Comparison of ENCODE assay signal across 9 mouse cellular contexts in genomic region chr13:93192646-93193026, GRCm38 (mm10). TPM values are rescaled to one million over a fixed set of nuclear protein-coding genes. Genes with fewer than 3 reads are reported as not detected.
A peak's percentile ranks its signal among the peaks of the same experiment; 100 is the strongest.
DNase-seq lines count a peak whose midpoint lies in the region; ATAC-seq and TF ChIP-seq lines count a peak whose summit lies in the region.
"Had no signal": no experiment of that assay in that cellular context is flagged by ENCODE, and none has a peak within 500 bp of the region (broad histone marks: within the 10 kb centered on the region; RNA-seq: fewer than 3 reads in every experiment).

No protein-coding gene starts in this region.

- peak overlapping the region; percentile 97 for H3K27ac ChIP-seq in heart, embryonic 11.5 days (ENCODE audit: low read depth, low read length)
- peak overlapping the region; percentile 91 for H3K27ac ChIP-seq in forebrain, embryonic 16.5 days (ENCODE audit: low read length)
- peak overlapping the region; percentile 57 for H3K27ac ChIP-seq in liver, embryonic 16.5 days (ENCODE audit: low read length)

- no peak for TF ChIP-seq CTCF in E14TG2a.4 (conservative IDR thresholded peaks at IDR 0.05; ENCODE audit: low read length)

- 0 out of 2 replicates have a peak, but pooled peaks have one; percentile 10 for ATAC-seq in heart, embryonic 11.5 days (replicated peaks; ENCODE audit: insufficient number of reproducible peaks, low FRiP score, low TSS enrichment)
- no peak; the same call in 1 of the 2 replicates for ATAC-seq in forebrain, embryonic 16.5 days
- ATAC-seq in liver, embryonic 16.5 days (ENCODE audit: low read depth) = no peak
- ATAC-seq in frontal cortex, adult (ENCODE audit: low TSS enrichment) = no peak

- peaks cover 5% of the 10 kb centered on the region for H3K4me1 ChIP-seq in heart, embryonic 11.5 days (ENCODE audit: control insufficient read depth, insufficient read depth, low read length)
- H3K4me1 ChIP-seq in E14TG2a.4 (replicated peaks; ENCODE audit: low read depth, low read length) = peaks cover 32% of the 10 kb centered on the region
- peaks cover 16% of the 10 kb centered on the region for H3K4me1 ChIP-seq in forebrain, embryonic 16.5 days (replicated peaks; ENCODE audit: control insufficient read depth, insufficient read depth, low read length)
- peaks cover 4% of the 10 kb centered on the region; the same call in 1 of the 2 replicates for H3K4me1 ChIP-seq in liver, embryonic 16.5 days (ENCODE audit: control insufficient read depth, low read depth, low read length)

- H3K4me3 ChIP-seq in heart, embryonic 11.5 days (ENCODE audit: low read depth, low read length) = peak overlapping the region; percentile 98
- H3K4me3 ChIP-seq in E14TG2a.4 (replicated peaks; ENCODE audit: low read length) = peak overlapping the region; percentile 93
- peak overlapping the region; percentile 98 for H3K4me3 ChIP-seq in forebrain, embryonic 16.5 days (replicated peaks; ENCODE audit: low read length)
- peak overlapping the region; percentile 82 for H3K4me3 ChIP-seq in liver, embryonic 16.5 days (ENCODE audit: low read depth, low read length)

- intact Hi-C loops in heart, postnatal 36 days (cut with DNase I) = loop anchor here (2.0 to 10.0 kb wide), 4 partner anchors 50 to 662 kb away; partner anchors contain the start of gene Zfyve16

- no peak for DNase-seq in heart, postnatal 36 days
- DNase-seq in frontal cortex, adult 2 months (ENCODE audit: extremely low spot score in 1 of 2, low spot score in 1 of 2) = no peak
- no peak for DNase-seq in right cerebral cortex, postnatal 25 days

- no peaks in the 10 kb centered on the region for H3K36me3 ChIP-seq in heart, embryonic 11.5 days (ENCODE audit: control insufficient read depth, insufficient read depth, low read length)
- no peaks in the 10 kb centered on the region for H3K36me3 ChIP-seq in E14TG2a.4 (ENCODE audit: insufficient read depth, low read length)
- no peaks in the 10 kb centered on the region for H3K36me3 ChIP-seq in forebrain, embryonic 16.5 days (ENCODE audit: control insufficient read depth, insufficient read depth)
- no peaks in the 10 kb centered on the region for H3K36me3 ChIP-seq in liver, embryonic 16.5 days (ENCODE audit: control insufficient read depth, insufficient read depth)

- no peaks in the 10 kb centered on the region for H3K9me3 ChIP-seq in heart, embryonic 11.5 days (replicated peaks; ENCODE audit: control insufficient read depth, low read length)
- no peaks in the 10 kb centered on the region for H3K9me3 ChIP-seq in E14TG2a.4 (ENCODE audit: low read length)
- no peaks in the 10 kb centered on the region for H3K9me3 ChIP-seq in forebrain, embryonic 16.5 days (ENCODE audit: control insufficient read depth, low read length)
- no peaks in the 10 kb centered on the region for H3K9me3 ChIP-seq in liver, embryonic 16.5 days (replicated peaks; ENCODE audit: control insufficient read depth, low read length)

- peak overlapping the region; percentile 87 for H3K4me2 ChIP-seq in heart, embryonic 11.5 days
- peak overlapping the region; percentile 84 for H3K4me2 ChIP-seq in forebrain, embryonic 16.5 days (ENCODE audit: low read length)
- H3K4me2 ChIP-seq in liver, embryonic 16.5 days (ENCODE audit: low read depth, low read length) = peak overlapping the region; percentile 66

- 71% methylated on average over 5 of the region's 5 CpGs for WGBS in heart, embryonic 11.5 days (ENCODE audit: insufficient replicate concordance)
- WGBS in forebrain, embryonic 16.5 days = 53% methylated on average over 5 of the region's 5 CpGs
- 52% methylated on average over 5 of the region's 5 CpGs for WGBS in liver, embryonic 16.5 days (ENCODE audit: insufficient replicate concordance)

- peak overlapping the region; percentile 99 for H3K9ac ChIP-seq in heart, embryonic 11.5 days (ENCODE audit: low read depth, low read length)
- H3K9ac ChIP-seq in forebrain, embryonic 16.5 days (replicated peaks; ENCODE audit: low read depth, low read length) = peak overlapping the region; percentile 82
- peak overlapping the region; percentile 57 for H3K9ac ChIP-seq in liver, embryonic 16.5 days (ENCODE audit: low read depth, low read length)

- H3K27me3 ChIP-seq in heart, embryonic 11.5 days (ENCODE audit: control insufficient read depth, insufficient read depth, low read length) = no peaks in the 10 kb centered on the region
- no peaks in the 10 kb centered on the region for H3K27me3 ChIP-seq in E14TG2a.4 (ENCODE audit: insufficient read depth, low read length)
- H3K27me3 ChIP-seq in forebrain, embryonic 16.5 days (replicated peaks; ENCODE audit: control insufficient read depth, insufficient read depth, low read length) = no peaks in the 10 kb centered on the region
- no peaks in the 10 kb centered on the region for H3K27me3 ChIP-seq in liver, embryonic 16.5 days (ENCODE audit: control insufficient read depth, insufficient read depth, low read depth, low read length)

RNA-seq across cellular contexts. Expression of gene Tent2, which starts 0.5 kb away (rescaled TPM):
- 56.3 and 59.3 TPM in 2 replicates for polyA plus RNA-seq in heart, embryonic 11.5 days (2014; fragmentation: Nextera tagmentation; extraction: Ambion mirVana)
- 10 to 100 TPM; 15.3 to 15.5 TPM for total RNA-seq in heart, postnatal 36 days (2021)
- polyA plus RNA-seq in forebrain, embryonic 16.5 days (2015; fragmentation: Nextera tagmentation; extraction: Ambion mirVana) = 47.2 and 49.7 TPM in 2 replicates
- 30.3 and 30.8 TPM in 2 replicates for polyA plus RNA-seq in liver, embryonic 16.5 days (2015; fragmentation: Nextera tagmentation; extraction: Ambion mirVana)
- 32.7 and 34.5 TPM in 2 replicates for polyA plus RNA-seq in frontal cortex, adult 2 months (2012; rRNA removed)

RNA-seq across cellular contexts. Expression of gene Cmya5, which starts 48.1 kb away (rescaled TPM):
- polyA plus RNA-seq in heart, embryonic 11.5 days (2014; fragmentation: Nextera tagmentation; extraction: Ambion mirVana) = 4.6 and 5.0 TPM in 2 replicates
- 100 to 1,000 TPM; 306 to 325 TPM for total RNA-seq in heart, postnatal 36 days (2021)
- 0.19 and 0.20 TPM in 2 replicates for polyA plus RNA-seq in forebrain, embryonic 16.5 days (2015; fragmentation: Nextera tagmentation; extraction: Ambion mirVana)
- polyA plus RNA-seq in liver, embryonic 16.5 days (2015; fragmentation: Nextera tagmentation; extraction: Ambion mirVana) = 0.06 and 0.15 TPM in 2 replicates
- polyA plus RNA-seq in frontal cortex, adult 2 months (2012; rRNA removed) = 1.2 and 1.3 TPM in 2 replicates
- total RNA-seq: common myeloid progenitor, adult 5-6 weeks had no signal
